Mouse (Mus musculus): ENCODE results near the gene Tmem30b. TPM values are rescaled to one million over a fixed set of nuclear protein-coding genes. Genes with fewer than 3 reads are reported as not detected.
A peak's percentile ranks its signal among the peaks of the same experiment; 100 is the strongest.
"Not testable (repeated sequence)": the region's sequence is repeated elsewhere in the genome, so short reads cannot be mapped to it uniquely, and the experiment has no call there.

Gene Tmem30b
- polyA plus RNA-seq, 1 experiment = 2.0 TPM

DNA sequence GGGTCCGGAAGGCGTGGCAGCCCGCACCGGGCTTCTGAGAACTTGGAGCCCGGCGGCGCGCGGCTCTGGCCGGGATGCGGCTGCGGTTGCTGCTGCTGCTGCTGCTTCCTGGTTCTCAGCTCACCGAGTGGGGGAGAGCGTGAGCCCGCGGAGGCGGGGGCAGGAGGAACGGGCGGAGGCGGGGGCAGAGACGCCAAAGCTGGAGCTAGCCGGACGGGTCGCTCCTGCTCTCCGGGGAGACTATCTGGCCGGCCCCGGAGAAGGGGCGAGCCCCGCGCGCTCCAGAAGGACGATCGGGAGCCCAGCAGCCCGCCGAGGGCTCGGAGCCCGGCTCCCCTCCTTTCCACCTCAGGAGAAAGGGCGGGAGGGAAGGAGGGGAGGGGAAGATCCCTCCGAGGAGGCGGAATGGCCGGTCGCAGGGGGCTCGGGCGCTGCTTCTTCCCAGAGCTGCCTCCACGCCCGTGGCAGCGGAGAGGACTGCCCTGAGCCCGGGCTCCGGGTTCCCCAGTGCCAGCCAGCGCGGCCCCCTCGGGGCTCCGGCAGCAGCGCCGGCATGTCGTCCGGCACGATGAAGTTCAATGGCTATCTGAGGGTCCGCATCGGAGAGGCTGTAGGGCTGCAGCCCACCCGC is 38.5 kb upstream of the Tmem30b start, which contains the start of gene Prkch:
Gene Prkch (plus strand): TSS at position 187 of the 631 bp plus-strand sequence.
- Histone ChIP-seq H3K4me1 (ENCODE audit: control insufficient read depth, insufficient read depth, low read length) (peaks cover 4% of the 10 kb centered on the region; the same call in 1 of the 2 replicates), H3K27ac (ENCODE audit: insufficient read depth, low read length) (no peak within 1 kb of the TSS), H3K4me3 (ENCODE audit: insufficient read depth, low read length) (peak within 1 kb of the TSS; percentile 71)
- TF ChIP-seq CTCF (IDR thresholded peaks at IDR 0.05; ENCODE audit: borderline replicate concordance, insufficient read depth, low read length) = peak; percentile 23; the same call in 1 of the 2 replicates
- no peak for TF ChIP-seq POLR2A (IDR thresholded peaks at IDR 0.05; ENCODE audit: low read depth, low read length)

DNA sequence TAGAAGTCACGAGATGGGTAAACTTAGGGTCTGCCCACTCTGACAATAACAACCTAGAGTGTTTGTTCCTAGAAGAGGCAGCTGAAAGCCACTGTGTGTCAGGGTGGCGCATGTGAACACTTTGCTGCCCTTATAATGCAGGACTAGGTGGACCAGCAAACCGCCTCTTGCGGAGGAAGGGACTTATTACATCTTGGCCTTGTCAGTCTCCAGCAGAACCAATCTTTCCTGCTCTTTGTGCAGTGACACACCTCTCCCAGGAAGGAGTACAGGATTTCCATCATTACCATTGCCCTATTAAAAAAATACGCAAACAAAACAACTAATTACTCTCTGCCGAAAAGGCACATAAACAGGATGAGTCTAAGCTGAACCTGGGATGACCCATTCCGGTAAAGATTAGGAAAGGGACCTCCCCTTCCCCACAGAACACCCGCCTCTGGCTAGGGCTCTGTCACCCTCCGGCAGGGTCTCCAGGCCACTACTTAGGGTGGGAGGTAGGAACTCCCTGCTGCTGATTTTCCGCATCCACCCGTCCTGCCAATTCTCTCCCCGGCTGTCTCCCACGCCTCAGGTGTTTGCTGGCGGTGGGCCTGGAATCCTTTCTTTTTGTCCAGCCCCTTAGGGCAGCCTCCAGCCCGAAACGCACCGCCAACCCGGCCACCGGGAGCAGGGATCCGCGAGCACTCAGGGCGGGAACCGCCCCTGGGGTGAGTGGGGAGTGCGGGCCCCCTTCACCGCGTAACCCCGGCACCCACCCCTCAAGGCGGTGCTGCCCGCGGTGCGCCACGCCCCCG is 37.8 kb upstream of the Tmem30b start:
- Histone ChIP-seq H3K4me1 (ENCODE audit: control insufficient read depth, insufficient read depth, low read length) (peaks cover 4% of the 10 kb centered on the region; the same call in 1 of the 2 replicates), H3K4me3 (ENCODE audit: insufficient read depth, low read length) (peak overlapping the region; percentile 71), H3K27ac (ENCODE audit: insufficient read depth, low read length) (no peak overlapping the region)
- TF ChIP-seq POLR2A (IDR thresholded peaks at IDR 0.05; ENCODE audit: low read depth, low read length) (no peak), CTCF (IDR thresholded peaks at IDR 0.05; ENCODE audit: borderline replicate concordance, insufficient read depth, low read length) (no peak)

DNA sequence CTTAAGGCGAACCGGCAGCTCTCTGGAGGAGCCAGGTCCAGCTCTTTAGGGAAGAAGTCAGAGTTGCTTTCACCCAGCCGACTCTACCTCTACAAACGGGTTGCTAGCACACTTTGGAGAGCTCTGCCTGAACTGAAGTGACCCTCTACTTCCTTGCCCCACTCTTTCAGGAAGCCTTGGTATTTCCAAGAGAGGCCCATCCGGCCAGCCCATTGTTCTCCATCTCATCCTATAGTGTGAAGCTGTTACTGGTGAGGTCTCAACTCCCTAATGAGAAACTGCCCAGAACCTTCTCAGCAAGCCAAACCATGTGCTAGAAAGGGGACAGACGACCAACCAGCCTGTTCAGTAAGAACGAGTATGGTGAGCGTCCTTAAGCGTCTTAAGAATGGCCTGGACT is 37.1 kb upstream of the Tmem30b start:
- Histone ChIP-seq H3K4me3 (ENCODE audit: insufficient read depth, low read length) (no peak overlapping the region), H3K27ac (ENCODE audit: insufficient read depth, low read length) (no peak overlapping the region), H3K4me1 (ENCODE audit: control insufficient read depth, insufficient read depth, low read length) (peaks cover 4% of the 10 kb centered on the region; the same call in 1 of the 2 replicates)
- TF ChIP-seq CTCF (IDR thresholded peaks at IDR 0.05; ENCODE audit: borderline replicate concordance, insufficient read depth, low read length) (no peak), POLR2A (IDR thresholded peaks at IDR 0.05; ENCODE audit: low read depth, low read length) (no peak)

DNA sequence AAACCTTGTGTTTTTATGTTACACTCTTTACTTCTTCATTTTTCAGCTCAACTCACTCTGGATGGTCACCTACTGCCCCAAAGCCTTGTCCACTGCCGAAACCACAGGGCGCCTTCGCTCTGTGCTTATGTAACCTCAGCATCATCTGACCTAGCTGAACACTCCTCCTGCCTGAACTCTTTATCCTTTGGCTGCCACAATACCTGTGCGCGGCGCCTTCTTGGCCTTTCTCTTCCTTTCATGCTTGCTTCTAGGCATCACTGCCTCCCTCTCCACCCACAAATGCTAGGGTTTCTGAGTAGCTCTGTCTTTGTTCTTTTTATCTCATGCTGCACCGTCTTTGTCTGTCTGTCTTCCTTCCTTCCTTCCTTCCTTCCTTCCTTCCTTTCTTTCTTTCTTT is 34.6 kb upstream of the Tmem30b start:
- H3K4me3 ChIP-seq (ENCODE audit: insufficient read depth, low read length) = no peak overlapping the region
- H3K4me1 ChIP-seq (ENCODE audit: control insufficient read depth, insufficient read depth, low read length) = peaks cover 4% of the 10 kb centered on the region; the same call in 1 of the 2 replicates
- H3K27ac ChIP-seq (ENCODE audit: insufficient read depth, low read length) = no peak overlapping the region
- no peak for TF ChIP-seq CTCF (IDR thresholded peaks at IDR 0.05; ENCODE audit: borderline replicate concordance, insufficient read depth, low read length)
- no peak for TF ChIP-seq POLR2A (IDR thresholded peaks at IDR 0.05; ENCODE audit: low read depth, low read length)

DNA sequence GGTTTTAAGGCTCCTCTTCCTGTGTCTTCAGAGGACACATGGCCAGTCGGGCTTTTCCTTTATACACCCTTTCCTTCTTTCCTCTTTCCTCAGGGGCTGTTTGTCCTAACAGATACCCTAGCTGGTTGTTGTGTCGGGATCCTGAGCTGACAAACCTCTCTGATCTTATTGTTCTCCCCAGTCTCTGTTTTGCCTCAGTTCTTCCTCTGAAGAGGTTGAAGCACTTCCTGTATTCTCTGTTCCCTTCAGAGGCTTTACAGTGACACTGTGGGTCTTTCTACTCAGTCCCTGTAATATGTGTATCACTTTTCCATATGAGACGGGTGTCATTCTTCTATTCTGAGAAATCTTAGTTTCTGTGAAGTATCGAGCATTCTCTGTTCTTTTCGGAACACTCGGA is 31.9 kb upstream of the Tmem30b start:
- H3K4me1 ChIP-seq (ENCODE audit: control insufficient read depth, insufficient read depth, low read length) = no peaks in the 10 kb centered on the region
- no peak overlapping the region for H3K27ac ChIP-seq (ENCODE audit: insufficient read depth, low read length)
- no peak overlapping the region for H3K4me3 ChIP-seq (ENCODE audit: insufficient read depth, low read length)
- TF ChIP-seq CTCF (IDR thresholded peaks at IDR 0.05; ENCODE audit: borderline replicate concordance, insufficient read depth, low read length) = no peak

DNA sequence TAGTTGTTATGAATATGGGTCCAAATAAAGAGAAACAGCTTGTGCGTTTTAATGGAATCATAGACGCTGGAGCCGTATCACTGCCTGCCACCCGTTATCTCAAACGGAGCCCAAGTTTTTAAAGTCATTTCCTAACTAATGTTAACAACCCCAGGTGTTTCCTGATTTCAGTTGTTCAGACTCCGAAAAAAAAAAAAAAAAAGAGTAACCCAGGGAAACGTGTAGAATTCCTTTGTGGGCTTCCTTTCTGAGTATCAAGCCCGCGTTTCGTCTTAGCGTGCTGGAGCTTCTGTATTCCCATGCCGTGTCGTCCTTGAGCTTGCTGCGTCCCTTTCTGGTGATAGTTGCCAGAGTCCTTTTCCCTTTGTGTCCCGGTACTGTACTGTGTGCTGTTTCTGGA is 28.4 kb upstream of the Tmem30b start:
- Histone ChIP-seq H3K27ac (ENCODE audit: insufficient read depth, low read length) (no peak overlapping the region), H3K4me1 (ENCODE audit: control insufficient read depth, insufficient read depth, low read length) (no peaks in the 10 kb centered on the region), H3K4me3 (ENCODE audit: insufficient read depth, low read length) (no peak overlapping the region)
- TF ChIP-seq CTCF (IDR thresholded peaks at IDR 0.05; ENCODE audit: borderline replicate concordance, insufficient read depth, low read length) (no peak), POLR2A (IDR thresholded peaks at IDR 0.05; ENCODE audit: low read depth, low read length) (no peak)

DNA sequence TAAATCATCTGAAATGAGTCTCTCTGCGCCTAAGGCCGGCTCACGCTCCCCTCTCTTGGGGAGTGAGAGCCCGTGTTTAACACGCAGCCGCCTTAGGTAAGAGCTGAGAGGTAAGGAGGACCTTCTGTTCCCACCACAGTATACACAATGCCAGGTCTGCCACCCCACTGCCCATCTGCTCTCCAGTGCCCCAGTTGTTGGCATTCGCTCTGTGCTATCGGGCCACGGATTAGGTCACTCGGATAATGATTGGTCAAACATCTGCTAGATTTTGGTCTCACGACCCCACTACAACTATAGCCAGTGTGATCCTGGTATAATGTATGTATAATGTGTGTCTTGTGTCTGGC is 19.4 kb upstream of the Tmem30b start:
- no peak overlapping the region for H3K27ac ChIP-seq (ENCODE audit: insufficient read depth, low read length)
- no peaks in the 10 kb centered on the region for H3K4me1 ChIP-seq (ENCODE audit: control insufficient read depth, insufficient read depth, low read length)
- TF ChIP-seq CTCF (IDR thresholded peaks at IDR 0.05; ENCODE audit: borderline replicate concordance, insufficient read depth, low read length) (no peak), POLR2A (IDR thresholded peaks at IDR 0.05; ENCODE audit: low read depth, low read length) (no peak)
- H3K4me3 ChIP-seq (ENCODE audit: insufficient read depth, low read length) = no peak overlapping the region

DNA sequence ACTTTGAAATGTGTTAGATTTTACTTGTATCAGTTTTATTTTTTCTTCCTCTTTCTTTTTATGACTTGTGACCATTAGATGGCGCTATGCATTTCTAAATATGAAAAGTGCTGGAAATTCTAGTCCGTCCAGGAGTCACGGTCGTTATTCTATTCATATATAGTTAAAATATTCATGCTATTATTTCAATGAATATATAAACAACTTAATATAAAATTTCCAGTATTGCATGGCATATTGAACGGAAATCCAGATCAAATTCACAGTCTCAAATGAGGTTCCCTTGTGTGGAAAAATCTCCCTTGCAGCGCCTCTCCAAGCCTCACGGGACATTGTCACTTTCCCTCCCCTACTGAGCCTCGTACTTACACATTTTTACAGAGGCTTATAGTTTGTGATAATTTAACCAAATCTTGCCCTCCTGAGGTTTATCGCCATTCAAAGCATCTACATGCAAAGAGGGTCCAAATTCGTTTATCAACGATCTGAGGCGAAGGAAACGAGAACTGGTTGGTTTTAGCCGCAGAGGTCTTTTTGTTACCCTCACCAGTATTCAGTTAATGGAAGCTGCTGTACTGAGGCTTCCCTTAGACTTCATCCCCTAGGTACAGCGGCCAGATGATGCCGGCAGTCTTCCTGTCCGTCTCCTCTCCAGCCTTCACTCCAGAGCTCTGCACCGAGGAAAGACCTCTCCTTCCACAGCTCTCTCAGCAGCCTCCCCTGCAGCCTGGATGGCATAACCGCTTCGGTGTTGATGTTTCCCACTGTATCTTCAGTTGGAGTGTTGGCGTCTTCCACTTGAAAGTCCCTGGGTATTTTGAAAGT is 18.8 kb upstream of the Tmem30b start:
- no peak for TF ChIP-seq CTCF (IDR thresholded peaks at IDR 0.05; ENCODE audit: borderline replicate concordance, insufficient read depth, low read length)
- TF ChIP-seq POLR2A (IDR thresholded peaks at IDR 0.05; ENCODE audit: low read depth, low read length) = no peak
- Histone ChIP-seq H3K27ac (ENCODE audit: insufficient read depth, low read length) (no peak overlapping the region), H3K4me3 (ENCODE audit: insufficient read depth, low read length) (peak overlapping the region; percentile 8; the same call in 1 of the 2 replicates), H3K4me1 (ENCODE audit: control insufficient read depth, insufficient read depth, low read length) (no peaks in the 10 kb centered on the region)

DNA sequence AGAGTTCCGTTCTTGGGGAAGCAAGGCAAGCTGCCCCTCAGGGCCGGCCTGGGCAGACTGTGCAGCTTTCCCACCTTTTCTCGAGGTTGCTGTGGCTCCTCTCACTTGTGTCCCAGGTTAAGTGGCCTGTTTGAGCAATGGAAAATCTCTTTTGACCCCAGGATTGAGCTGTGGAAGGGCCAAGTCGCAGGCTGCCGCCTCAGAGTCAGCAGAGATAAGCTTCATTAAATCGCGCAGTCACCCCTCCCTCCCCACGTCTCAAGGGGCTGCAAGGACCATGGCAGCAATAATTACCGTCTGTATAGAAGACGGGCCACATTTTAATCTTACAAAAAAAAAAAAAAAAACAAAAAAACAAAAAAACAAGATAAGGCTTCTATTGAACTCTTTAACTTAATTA is 18.0 kb upstream of the Tmem30b start:
- no peak overlapping the region for H3K4me3 ChIP-seq (ENCODE audit: insufficient read depth, low read length)
- H3K27ac ChIP-seq (ENCODE audit: insufficient read depth, low read length) = no peak overlapping the region
- no peaks in the 10 kb centered on the region for H3K4me1 ChIP-seq (ENCODE audit: control insufficient read depth, insufficient read depth, low read length)
- TF ChIP-seq CTCF (IDR thresholded peaks at IDR 0.05; ENCODE audit: borderline replicate concordance, insufficient read depth, low read length) (no peak), POLR2A (IDR thresholded peaks at IDR 0.05; ENCODE audit: low read depth, low read length) (no peak)

DNA sequence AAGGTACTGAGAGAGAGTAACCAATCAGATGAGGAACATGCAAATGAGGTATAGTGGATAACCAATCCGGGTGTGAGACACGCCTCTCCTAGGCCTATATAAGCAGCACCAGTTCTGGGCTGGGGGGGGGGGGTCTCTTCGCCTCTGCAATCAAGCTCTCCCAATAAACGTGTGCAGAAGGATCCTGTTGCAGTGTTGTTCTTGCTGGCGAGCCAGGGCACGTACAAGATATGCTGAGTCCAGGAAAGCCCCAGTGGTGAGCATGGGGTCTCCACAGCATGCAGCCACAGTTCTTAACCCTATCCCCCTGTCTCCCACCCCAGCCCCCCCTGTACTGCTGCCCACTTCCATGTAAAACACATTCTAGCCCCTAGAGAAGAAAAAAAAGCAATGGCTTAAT is 16.9 kb upstream of the Tmem30b start:
- not testable (repeated sequence) for H3K4me1 ChIP-seq (ENCODE audit: control insufficient read depth, insufficient read depth, low read length); H3K4me3 ChIP-seq (ENCODE audit: insufficient read depth, low read length); H3K27ac ChIP-seq (ENCODE audit: insufficient read depth, low read length)
